Mouse (Mus musculus) WW6 (cell line): ENCODE measurements at regions not wholly inside any gene's neighbourhood (a gene's known extent, or its start where the extent isn't known, plus 50 kb on each side); places are given as distances from the start of the nearest gene placed in this dataset.
"Not testable (repeated sequence)": the region's sequence is repeated elsewhere in the genome, so short reads cannot be mapped to it uniquely, and the experiment has no call there.

Experiments
- DNase-seq: peaks from one replicate; pipeline ENCODE4 v3.0.0-alpha.2; 2013; ENCODE audit warnings: low read depth, low spot score

DNA sequence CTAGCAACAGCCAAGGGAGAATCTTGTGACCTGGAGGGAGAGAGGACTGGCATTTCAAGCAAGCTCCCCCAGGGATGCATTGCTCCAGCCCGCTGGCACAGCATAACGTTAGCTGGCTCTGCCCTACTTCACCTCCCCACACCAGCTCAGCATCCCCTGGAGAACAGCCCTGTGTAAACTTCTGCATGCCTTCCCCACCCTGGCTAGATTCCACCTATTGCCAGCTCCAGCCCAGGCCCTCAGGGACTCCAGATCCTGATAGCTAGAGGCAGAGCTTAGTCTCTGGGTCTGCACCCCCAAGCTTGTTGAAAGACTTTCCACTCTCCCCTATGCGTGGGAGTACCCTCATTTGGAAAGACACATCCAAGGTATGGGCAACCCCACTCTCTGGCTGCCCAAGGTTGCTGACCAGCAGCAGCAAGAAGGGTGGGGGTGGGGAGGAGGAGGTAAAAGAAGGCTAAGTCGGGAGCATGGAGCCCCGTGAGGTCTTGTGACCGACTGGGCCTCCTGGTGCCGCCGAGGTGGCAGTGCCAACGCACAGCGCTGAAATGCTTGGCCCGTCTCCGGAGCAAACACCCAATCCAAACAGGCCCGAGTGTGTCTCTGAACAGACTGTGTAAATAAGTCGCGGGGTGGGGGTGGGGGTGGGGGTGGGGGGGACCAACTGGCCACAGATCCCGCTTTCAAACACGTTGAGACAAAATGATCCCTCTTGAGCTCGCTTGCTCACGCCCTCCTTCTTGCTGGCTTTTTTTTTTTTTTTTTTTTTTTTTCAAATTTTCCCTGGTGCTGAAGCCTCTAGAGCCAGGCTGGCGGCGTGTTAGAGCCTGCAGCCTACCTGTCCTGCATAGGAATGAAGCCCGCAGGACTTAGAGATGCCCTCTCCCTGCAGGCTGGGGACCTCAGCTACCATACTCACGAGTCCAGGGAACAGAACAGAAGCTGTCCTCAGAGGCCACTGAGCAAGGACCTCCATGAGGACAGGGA, 350.3 kb downstream of the Sox9 start:
- no peak for DNase-seq

DNA sequence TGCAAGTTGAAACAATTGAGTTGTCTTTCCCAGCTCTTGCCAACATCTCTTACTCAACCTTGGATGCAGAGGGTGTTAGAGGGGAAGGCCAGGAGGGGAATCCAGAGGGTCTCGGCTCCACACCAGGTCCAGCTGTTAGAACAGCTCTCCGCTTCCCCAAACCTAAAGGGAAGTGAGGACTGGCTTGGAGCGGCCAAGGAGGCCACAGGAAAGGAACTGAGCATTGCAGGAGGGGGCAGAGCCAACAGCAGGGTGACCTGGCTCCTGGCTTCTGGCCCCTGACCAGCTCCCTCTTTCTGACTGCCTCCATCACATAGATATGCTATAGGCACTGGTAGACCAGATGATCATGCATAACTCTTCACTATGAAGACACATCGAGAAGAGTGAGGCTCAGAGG, 351.4 kb downstream of the Sox9 start:
- DNase-seq, result no peak

DNA sequence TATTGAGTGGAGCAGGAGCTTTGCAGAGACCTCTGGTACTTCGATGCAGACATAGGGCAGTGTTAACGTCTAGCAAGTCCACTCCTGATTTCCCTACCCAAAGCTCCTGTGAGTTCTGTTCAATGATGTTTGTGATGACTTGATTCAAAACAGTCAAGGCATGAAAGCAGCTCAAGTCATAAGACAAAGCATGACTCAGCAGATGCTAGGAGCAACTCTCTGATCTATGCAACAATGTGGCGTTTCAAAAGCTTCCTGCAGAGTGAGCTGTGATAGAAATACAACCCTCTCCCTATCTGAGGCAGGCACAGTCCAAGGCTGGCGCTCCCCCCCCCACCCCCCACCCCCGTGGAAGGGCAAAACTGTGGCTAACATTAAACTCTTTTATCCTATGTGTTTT, 353.2 kb downstream of the Sox9 start:
- no peak for DNase-seq

DNA sequence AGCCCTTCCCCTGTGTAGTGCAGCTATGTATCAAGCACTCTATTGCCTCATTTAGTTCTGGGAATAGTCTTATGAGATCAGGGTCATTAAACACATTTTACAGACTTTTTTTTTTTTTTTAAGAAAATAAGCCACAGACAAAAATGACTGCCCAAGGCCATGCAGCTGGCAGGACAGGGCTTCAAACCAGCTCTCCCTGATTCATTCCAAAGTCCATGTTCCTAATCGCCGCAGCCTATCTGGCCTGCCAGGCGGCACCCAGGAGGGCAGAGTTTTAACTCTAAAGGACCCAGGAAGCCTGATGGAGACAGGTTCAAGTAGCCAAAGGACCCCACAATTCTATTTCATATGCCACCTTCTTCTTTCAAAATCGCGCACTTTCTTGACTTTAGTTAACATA, 356.4 kb downstream of the Sox9 start:
- DNase-seq, result no peak

DNA sequence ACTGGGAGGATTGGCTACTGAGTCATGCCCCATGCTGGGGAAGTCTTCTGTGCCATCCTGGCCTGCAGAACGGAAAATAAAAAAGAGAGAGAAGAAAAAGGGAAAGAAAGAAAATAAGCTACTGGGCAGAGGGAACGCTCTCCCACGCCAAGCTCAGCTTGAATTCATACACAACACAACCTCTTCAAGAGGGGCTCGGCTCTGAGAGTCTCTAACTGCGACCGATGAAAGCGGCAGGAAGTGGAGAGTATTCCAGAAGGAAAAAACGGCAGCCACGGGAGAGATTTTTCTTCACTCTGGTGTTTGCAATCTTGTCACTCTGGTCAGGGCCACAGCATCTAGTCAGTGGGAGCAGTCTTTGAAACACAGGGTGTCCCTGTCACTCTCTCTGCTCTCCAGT, 358.6 kb downstream of the Sox9 start:
- no peak for DNase-seq

DNA sequence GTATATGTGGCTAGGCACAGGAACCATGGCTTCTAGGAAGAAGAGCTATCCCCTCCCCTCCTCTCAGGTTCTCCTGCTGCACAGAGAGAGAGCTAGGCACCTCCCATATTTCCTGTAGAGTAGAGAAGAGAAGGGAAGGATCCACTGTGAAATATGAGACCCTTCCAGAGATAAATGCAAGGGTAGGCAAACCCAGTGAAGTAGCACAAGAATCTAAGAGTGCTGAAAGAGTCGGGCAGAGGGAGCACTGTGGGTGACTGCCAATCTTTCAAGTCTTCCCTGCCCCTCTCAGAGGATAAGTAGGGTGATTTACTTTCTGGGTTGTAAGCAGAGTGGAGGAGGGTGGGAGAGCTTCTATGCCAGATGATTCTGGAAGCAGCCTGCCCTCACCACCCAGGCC, 360.8 kb downstream of the Sox9 start:
- DNase-seq, result no peak

DNA sequence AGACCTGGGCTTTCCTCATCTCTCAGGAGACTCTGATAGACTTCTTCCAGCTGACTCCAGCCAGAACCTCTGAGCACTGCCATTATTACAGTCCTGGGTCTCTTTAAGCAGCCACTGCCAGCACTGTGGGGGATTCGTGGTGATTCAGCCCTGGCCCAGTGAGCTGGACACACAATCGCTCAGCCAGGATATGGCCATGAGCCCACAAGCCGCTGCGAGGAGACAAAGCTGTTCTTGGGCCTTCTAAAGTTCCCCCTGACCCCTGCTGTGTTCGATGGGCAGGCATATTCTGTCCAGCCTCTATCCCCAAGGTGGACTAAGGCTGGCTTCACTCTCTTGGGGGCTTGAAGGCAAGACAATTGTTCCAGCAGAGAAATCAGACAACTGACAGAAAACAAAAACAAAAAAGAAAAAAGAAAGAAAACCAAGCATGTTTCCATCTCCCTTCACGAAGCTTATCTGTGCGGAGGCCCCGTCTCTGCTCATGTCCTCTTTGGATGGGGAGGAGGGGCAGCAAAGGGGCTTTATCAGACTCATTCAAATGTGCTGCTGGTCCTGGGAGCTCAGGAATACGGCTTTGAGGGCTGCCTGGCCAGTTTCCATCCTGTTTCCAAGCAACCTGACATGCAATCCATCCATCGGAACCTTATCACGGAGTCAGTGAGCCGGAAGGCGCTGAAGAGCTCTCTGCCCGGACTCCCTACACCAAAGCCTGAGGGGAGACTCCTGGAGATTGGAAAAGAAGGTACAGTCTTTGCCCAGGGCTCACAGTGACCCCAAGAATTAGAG, 362.0 kb downstream of the Sox9 start:
- DNase-seq, result no peak

DNA sequence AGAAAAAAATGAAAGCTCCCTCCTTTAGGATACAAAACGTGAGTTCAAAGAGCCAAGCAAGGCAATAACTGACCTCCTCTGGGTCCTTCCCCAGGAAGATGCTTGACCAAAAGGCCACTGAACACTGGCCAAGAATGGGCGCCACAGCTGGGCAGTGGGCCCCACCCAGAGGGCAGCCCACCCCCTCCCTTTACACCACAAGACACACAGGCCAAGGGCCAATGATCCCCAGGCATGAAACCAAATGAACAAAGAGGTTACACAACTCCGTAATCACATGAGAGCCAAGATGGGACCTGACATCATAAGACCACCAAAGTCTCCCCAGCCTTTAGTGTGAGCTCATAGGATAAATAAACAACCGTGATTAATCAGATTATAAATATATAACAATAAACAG, 363.7 kb downstream of the Sox9 start:
- no peak for DNase-seq

DNA sequence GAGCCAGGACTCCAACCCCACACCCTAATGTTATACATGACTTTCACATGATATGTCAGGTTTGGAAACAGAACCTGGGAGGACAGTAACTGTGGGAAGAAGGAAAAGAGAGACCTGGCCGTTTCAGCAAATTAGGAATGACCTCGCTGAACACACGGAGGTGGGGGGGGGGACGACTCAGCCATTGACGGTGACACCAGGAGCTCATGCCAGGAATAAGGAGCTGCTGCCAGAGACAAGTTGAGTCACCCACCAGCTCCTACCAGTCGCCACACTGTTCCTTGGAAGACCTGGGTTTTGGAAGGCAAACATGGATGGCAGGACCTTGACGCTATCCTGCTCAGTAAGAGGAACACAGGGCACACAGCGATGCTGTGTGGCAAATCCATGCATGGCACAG, 364.7 kb downstream of the Sox9 start:
- no peak for DNase-seq

DNA sequence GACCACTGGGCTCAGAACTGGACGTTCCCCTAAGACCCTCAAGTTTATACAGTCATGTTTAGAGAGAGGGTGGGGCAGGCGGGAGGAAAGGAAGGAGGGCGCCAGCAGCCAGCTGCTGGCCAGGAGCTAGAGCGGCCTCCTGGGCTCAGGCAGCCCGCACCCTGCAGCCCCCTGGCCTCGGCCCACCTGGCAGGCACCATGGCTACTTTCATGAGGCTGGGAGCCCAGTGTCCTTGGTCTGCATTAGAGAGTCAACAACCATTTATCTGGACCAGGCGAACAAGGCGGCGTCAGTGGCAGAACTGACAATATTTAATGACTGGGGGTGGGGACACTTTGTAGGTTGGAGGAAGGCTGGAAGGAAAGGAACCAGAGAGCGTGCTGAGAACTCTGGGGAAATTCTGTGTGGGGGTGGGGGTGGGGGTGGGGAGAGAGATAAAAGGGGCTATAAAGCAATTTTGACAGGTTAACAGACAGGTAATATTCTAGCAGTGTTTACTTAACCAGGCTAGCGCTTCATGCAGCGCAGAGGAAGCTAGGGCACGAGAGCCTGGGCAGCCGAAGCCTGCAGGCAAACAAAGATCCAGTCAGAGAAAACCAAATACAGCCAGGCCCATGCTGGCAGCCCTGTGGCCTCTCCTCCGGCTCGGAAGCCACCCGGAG, 365.6 kb downstream of the Sox9 start:
- no peak for DNase-seq

DNA sequence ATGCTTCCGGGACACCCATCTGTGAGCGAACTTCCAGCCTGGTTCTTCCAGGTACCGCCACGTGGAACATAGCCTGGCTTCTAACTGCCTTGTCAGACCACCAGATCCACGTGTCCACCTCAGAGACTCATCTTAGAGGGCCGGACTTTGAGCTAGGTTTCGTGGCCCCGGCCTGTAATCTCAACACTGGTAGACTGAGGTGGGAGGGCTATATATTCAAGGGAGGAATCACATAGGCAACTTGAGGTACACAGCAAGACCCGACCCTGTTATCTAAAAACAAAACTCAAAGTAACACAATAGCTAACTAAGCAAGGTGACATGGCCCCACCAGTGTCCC, 366.1 kb downstream of the Sox9 start:
- DNase-seq, result no peak

DNA sequence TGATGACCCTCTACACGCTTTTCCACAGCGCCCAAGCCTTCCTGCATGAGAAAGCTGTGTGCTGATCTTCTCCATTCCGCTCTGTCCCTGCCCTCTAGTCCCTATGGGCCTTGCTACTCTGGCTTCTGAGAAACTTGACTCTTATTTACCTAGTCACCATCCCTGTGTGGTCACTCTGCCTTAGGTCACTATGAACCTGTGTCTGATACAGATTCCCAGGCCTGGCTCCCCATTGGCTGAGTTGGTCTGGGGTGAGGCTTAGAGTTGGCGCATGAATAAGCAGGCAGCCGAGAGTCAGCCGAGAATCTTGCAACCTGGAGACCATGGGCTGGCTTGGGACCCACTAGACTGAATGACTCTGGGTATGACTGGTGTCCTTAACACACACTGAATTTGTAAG, 373.5 kb downstream of the Sox9 start:
- no peak for DNase-seq

DNA sequence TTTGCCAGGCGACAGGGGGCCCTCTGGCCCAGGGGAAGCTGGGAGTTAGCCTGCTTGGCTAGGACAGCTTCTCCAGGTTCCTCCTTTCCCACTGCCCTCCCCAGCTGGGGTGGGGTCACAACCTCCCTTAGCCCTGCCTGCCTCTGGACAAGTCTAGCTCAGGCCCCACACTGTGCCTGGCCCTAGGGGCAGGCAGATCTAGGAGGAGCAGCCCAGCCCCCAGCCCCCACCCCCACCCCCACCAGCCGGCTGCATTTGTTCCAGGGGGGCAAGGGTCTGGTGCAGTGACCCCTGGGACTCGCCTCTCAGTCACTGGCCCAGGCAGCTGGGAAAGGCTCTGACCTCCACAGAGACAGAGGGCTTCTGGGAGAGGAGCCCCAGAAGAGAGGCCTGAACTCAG, 381.9 kb downstream of the Sox9 start:
- no peak for DNase-seq

DNA sequence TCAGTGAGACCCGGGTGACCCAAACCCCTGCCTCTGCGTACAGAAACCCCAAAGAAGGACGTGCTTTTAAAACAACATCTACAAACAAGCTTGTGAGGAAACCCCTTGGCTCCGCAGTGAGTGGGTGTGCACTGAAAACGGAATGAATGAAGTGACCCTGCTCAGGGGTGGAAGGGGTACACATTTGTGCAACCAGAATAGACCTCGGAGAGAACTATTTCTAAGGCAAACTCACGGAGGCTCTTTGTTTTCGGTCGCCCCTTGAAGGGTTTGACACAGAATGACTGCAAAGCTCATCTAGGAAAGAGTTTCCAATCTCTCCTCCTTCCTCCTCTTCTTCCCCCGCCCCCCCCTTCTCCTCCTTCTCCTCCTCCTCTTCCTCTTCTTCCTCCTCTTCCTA, 382.5 kb downstream of the Sox9 start:
- DNase-seq, result no peak

DNA sequence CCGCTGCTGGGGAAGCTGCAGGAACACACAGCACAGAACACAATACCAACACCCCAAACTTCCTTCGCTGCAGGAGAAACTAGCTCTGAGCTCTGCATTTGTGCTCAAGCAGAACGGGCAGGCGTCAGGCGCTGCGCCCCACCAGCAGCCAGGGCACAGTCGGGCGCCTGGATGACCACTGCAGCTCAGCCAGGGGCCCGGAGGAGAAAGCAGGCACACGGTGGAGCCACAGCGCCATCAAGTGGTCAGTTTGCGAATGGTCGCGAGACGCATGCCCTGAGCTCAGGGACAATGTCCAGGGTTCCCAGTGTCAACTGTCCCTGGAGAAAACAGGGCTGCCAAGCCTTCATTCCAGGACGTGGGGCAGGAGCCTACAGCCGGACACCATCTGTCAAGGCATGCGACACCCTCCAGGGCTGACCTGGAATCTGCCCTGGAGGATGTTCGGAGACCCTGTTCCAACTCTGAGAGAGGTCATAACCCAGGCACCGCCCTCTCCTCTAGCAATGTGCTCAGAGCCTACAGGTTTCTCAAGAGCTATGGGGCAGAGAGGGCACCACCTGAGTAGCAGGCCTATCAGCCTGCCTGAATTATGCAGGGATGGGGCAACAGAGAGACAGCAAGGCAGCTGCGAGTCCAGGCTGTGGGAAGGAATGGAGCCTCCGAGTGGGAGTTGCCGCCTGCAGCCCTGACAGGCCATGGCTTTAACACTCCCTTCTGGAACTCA, 383.2 kb downstream of the Sox9 start:
- peak; percentile 55 for DNase-seq

DNA sequence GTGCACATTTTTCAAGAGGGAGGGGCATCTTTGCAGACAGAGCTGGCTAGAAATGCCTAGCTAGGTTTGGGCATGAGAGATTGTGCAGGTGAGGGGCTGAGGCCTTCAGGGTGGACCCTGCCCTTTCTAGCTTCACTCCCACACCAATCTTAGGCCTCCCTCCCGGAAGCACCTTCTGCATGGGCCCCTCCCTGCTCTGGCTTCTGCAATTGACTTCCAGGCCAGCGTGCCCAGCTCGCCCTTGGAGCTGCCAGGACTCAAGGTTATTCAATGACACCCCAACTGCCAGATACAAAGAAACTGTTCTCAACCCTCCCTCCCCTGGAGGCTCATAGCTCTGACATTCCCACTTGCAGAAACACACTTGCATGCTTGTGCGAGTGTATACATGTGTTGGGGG, 384.5 kb downstream of the Sox9 start:
- no peak for DNase-seq

DNA sequence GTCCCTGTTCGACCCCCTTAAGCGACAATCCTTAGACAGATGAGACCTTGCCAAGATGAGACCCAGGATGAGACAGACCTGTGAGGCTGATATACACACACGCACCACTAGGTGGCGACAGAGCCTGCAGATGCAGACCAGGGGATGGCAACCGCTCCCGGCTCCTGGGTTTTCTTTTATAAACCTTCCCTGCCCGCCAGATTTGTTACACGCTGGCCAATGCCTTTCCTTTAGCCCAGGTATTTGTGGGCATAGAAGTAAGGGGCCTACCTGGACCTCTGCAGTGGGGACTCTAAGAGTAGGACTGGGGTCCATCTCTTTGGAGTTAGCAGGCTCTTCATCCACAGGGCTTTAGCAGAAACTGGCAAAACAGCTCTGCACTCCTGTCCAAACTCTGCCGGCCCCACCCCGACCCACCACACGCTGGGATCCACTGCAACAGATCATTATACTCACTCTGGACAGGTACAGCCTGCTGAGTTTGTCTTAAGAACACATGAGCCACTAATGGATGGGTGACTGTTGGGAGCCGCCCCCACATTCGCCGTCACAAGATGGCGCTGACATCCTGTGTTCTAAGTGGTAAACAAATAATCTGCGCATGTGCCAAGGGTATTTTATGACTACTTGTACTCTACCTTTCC, 390.6 kb downstream of the Sox9 start:
- DNase-seq, result peak; percentile 77

DNA sequence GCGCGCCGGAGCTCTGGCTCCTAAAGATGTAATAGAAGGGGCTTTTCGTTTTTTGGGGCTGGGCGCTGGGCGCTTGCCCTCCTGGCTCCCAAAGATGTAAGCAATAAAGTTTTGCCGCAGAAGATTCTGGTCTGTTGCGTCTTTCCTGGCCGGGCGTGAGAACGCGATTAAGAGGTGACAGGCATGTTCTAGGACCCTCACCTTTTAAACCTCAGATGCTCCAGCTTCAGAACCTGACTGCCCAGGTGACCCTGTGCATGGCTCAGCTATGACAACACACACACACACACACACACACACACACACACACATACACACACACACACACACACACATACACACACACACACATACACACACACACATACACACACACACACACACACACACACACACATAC, 391.3 kb downstream of the Sox9 start:
- not testable (repeated sequence) for DNase-seq

DNA sequence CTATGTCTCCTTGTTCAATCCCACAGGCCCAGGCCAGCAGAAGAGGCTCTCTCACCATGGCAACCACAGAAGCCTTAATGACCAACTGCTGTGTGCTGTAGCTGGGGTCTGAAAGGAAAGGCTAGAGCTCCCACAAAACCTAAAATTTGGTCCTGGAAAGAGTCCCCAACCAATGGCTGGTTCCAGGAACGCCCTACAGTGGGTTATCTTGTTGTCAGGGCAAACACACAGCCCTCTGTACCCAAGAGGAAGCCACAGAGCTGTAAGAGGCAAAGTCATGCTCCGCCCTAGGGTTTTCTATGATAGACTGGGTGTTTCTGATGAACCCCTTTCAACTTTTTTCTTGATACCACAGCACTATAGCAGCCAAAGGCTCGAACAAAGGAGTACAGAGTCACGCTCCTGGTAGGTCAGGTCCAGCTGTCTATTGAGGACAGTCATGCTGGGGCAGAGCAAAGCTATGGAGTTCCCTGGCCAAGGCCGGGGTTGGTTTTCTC, 392.0 kb downstream of the Sox9 start:
- DNase-seq, result no peak

DNA sequence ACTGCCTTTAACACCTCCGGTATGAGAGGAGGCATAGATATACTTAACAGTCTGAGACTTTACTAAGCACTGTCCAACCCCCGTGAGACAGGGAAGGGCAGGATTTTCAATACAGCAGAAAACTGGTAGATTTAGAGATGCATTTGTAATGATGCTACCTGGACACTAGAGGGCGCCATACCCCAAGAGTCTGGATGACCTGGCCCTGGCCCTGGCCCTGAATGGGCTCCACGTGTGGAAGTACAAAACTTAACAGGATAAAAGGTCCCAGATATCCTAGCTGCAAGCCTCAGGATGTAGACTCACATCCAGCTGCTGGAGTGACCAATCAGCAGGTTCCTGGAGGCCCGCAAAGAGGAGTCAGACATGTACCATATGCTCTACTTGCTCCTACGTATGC, 393.3 kb downstream of the Sox9 start:
- peak; percentile 50 for DNase-seq

DNA sequence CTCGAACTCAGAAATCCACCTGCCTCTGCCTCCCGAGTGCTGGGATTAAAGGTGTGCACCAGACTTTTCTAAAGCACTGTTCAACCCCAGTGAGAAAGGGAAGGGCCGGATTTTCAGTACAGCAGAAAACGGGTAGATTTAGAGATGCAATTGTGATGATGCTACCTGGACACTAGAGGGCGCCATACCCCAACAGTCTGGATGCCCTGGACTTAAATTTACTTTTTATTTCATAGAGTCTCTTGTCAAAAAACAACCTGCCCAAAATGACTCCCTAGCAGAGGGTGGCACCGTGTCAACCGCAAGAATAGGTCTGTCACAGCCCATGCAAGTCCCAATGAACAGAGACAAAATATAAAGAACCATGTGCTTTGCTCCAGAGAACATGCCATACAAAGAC, 394.2 kb downstream of the Sox9 start:
- DNase-seq, result peak; percentile 52
